Mouse (Mus musculus) intestine, embryonic 16.5 days (tissue): ENCODE data around the gene Tmem108. TPM values are rescaled to one million over a fixed set of nuclear protein-coding genes. Genes with fewer than 3 reads are reported as not detected.
"Not testable (repeated sequence)": the region's sequence is repeated elsewhere in the genome, so short reads cannot be mapped to it uniquely, and the experiment has no call there.

ENCODE experiments used
- ATAC-seq: fragments of 200-750 bp; cut with Nextera tagmentation; 2 replicates; pipeline ENCODE4 v1.8.0; 2017; ENCODE audit warnings: moderate TSS enrichment, moderate library complexity
- H3K27ac ChIP-seq: fragments of 300-500 bp; sonication (generic); 2 replicates; pipeline ENCODE4 v1.5.1; 2014; ENCODE audit warnings: mild to moderate bottlenecking, low read length
- H3K27me3 ChIP-seq: fragments of 300-500 bp; sonication (generic); replicated peaks from 2 replicates; pipeline ENCODE4 v1.6.1; 2014; ENCODE audit warnings: low read length, control low read depth, mixed read lengths; ENCODE audit not compliant: control insufficient read depth, insufficient read depth
- H3K36me3 ChIP-seq: fragments of 300-500 bp; sonication (generic); 2 replicates; pipeline ENCODE4 v1.6.1; 2014; ENCODE audit warnings: low read length, control low read depth; ENCODE audit not compliant: control insufficient read depth, insufficient read depth
- H3K4me1 ChIP-seq: fragments of 300-500 bp; sonication (generic); 2 replicates; pipeline ENCODE4 v1.6.1; 2014; ENCODE audit warnings: low read length, control low read depth, mixed read lengths; ENCODE audit not compliant: control insufficient read depth, insufficient read depth
- H3K4me2 ChIP-seq: fragments of 300-500 bp; sonication (generic); 2 replicates; pipeline ENCODE4 v1.6.1; 2014; ENCODE audit warnings: low read depth, low read length, control low read depth
- H3K4me3 ChIP-seq: fragments of 300-500 bp; sonication (generic); 2 replicates; pipeline ENCODE4 v1.5.1; 2014; ENCODE audit warnings: mild to moderate bottlenecking, low read length
- H3K9ac ChIP-seq: fragments of 300-500 bp; sonication (generic); 2 replicates; pipeline ENCODE4 v1.6.1; 2014; ENCODE audit warnings: low read depth, low read length
- H3K9me3 ChIP-seq: fragments of 300-500 bp; sonication (generic); 2 replicates; pipeline ENCODE4 v1.6.1; 2016; ENCODE audit warnings: low read length, control low read depth; ENCODE audit not compliant: control insufficient read depth
- WGBS: fragments of 180-500 bp; shearing (Covaris S2); extraction: QIAGEN DNeasy Blood & Tissue Kit; methylation state at CpG from one replicate; pipeline ENCODE4 v1.1.7; 2014; 5-methylcytosine and 5-hydroxymethylcytosine counted together
- polyA plus RNA-seq: library from polyadenylated mRNA; unstranded; fragments of >200 nt; fragmentation: Nextera tagmentation; extraction: Ambion mirVana; gene quantifications from 2 replicates; pipeline ENCODE4 v1.2.1, GENCODE M21; 2015

Tmem108 gene
- polyA plus RNA-seq, 1 experiment from 2014 or later, result 7.2 TPM

- whole genome bisulfite sequencing, result 83% methylated on average over 13 of the region's 13 CpGs
These were observed 85.7 kb downstream of the Tmem108 start for GRCm38 (mm10) chr9:103675721-103676480.

GRCm38 (mm10) chr9:103672881-103673280 lies 88.8 kb downstream of the Tmem108 start:
- no peaks in the 10 kb centered on the region for H3K27me3 ChIP-seq
- no peaks in the 10 kb centered on the region for H3K36me3 ChIP-seq
- no peaks in the 10 kb centered on the region for H3K9me3 ChIP-seq
- H3K4me2 ChIP-seq, result no peak overlapping the region
- no peak overlapping the region for H3K9ac ChIP-seq
- no peak overlapping the region for H3K4me3 ChIP-seq
- H3K4me1 ChIP-seq, result no peaks in the 10 kb centered on the region
- peak; percentile 40 for ATAC-seq
- no peak overlapping the region for H3K27ac ChIP-seq
- WGBS, result 78% methylated on average over 4 of the region's 4 CpGs

More at GRCm38 (mm10) chr9:103675721-103676480, 85.7 kb downstream of the Tmem108 start:
- Histone ChIP-seq H3K27me3 (no peaks in the 10 kb centered on the region), H3K4me1 (no peaks in the 10 kb centered on the region), H3K9ac (no peak overlapping the region), H3K36me3 (no peaks in the 10 kb centered on the region), H3K4me3 (no peak overlapping the region), H3K4me2 (no peak overlapping the region), H3K9me3 (no peaks in the 10 kb centered on the region), H3K27ac (no peak overlapping the region)
- no peak for ATAC-seq

GRCm38 (mm10) chr9:103670592-103671113 lies 91.0 kb downstream of the Tmem108 start:
- H3K4me2 ChIP-seq, H3K4me1 ChIP-seq, H3K4me3 ChIP-seq, H3K27me3 ChIP-seq, H3K9me3 ChIP-seq, H3K36me3 ChIP-seq, H3K27ac ChIP-seq, ATAC-seq, H3K9ac ChIP-seq: not testable (repeated sequence)
- WGBS, result 93% methylated on average over 8 of the region's 8 CpGs

- H3K9ac ChIP-seq, result no peak overlapping the region
- no peak overlapping the region for H3K4me3 ChIP-seq
- no peaks in the 10 kb centered on the region for H3K9me3 ChIP-seq
- WGBS, result 86% methylated on average over 6 of the region's 6 CpGs
- no peaks in the 10 kb centered on the region for H3K36me3 ChIP-seq
- no peaks in the 10 kb centered on the region for H3K27me3 ChIP-seq
- H3K27ac ChIP-seq, result no peak overlapping the region
- no peaks in the 10 kb centered on the region; the same call in 1 of the 2 replicates for H3K4me1 ChIP-seq
- ATAC-seq, result no peak
- H3K4me2 ChIP-seq, result no peak overlapping the region
These were observed 92.8 kb downstream of the Tmem108 start for GRCm38 (mm10) chr9:103668830-103669229.

- no peaks in the 10 kb centered on the region for H3K36me3 ChIP-seq
These were observed 95.8 kb downstream of the Tmem108 start for GRCm38 (mm10) chr9:103665817-103666216.

GRCm38 (mm10) chr9:103664151-103664550 lies 97.5 kb downstream of the Tmem108 start:
- WGBS, result 63% methylated on average over 11 of the region's 11 CpGs
- Histone ChIP-seq H3K9ac (no peak overlapping the region), H3K36me3 (no peaks in the 10 kb centered on the region), H3K4me2 (no peak overlapping the region), H3K27ac (no peak overlapping the region), H3K9me3 (no peaks in the 10 kb centered on the region), H3K27me3 (no peaks in the 10 kb centered on the region), H3K4me1 (no peaks in the 10 kb centered on the region; the same call in 1 of the 2 replicates), H3K4me3 (no peak overlapping the region)
- no peak for ATAC-seq

More at GRCm38 (mm10) chr9:103665817-103666216, 95.8 kb downstream of the Tmem108 start:
- Histone ChIP-seq H3K9ac (no peak overlapping the region), H3K4me1 (no peaks in the 10 kb centered on the region; the same call in 1 of the 2 replicates), H3K27me3 (no peaks in the 10 kb centered on the region), H3K27ac (no peak overlapping the region), H3K9me3 (no peaks in the 10 kb centered on the region), H3K4me3 (no peak overlapping the region), H3K4me2 (no peak overlapping the region)
- no peak for ATAC-seq
- 75% methylated on average over 6 of the region's 6 CpGs for WGBS

GRCm38 (mm10) chr9:103661873-103662272 lies 99.8 kb downstream of the Tmem108 start:
- no peaks in the 10 kb centered on the region for H3K27me3 ChIP-seq
- H3K4me3 ChIP-seq, result no peak overlapping the region
- peaks cover 4% of the 10 kb centered on the region; the same call in 1 of the 2 replicates for H3K4me1 ChIP-seq
- H3K9ac ChIP-seq, result no peak overlapping the region
- no peaks in the 10 kb centered on the region for H3K36me3 ChIP-seq
- no peak overlapping the region for H3K4me2 ChIP-seq
- WGBS, result 81% methylated on average over 1 of the region's 1 CpGs
- ATAC-seq, result no peak
- no peaks in the 10 kb centered on the region for H3K9me3 ChIP-seq
- no peak overlapping the region for H3K27ac ChIP-seq

- no peaks in the 10 kb centered on the region for H3K36me3 ChIP-seq
- H3K9me3 ChIP-seq, result no peaks in the 10 kb centered on the region
- 83% methylated on average over 5 of the region's 5 CpGs for WGBS
These were observed 103.7 kb downstream of the Tmem108 start for GRCm38 (mm10) chr9:103657981-103658380.

GRCm38 (mm10) chr9:103657183-103657975 lies 104.3 kb downstream of the Tmem108 start:
- no peak overlapping the region for H3K27ac ChIP-seq
- no peak overlapping the region for H3K4me2 ChIP-seq
- 0 out of 2 replicates have a peak, but pooled peaks cover 6% of the 10 kb centered on the region for H3K4me1 ChIP-seq
- no peaks in the 10 kb centered on the region for H3K27me3 ChIP-seq
- H3K36me3 ChIP-seq, result no peaks in the 10 kb centered on the region
- no peak overlapping the region for H3K9ac ChIP-seq
- WGBS, result 52% methylated on average over 13 of the region's 13 CpGs
- H3K4me3 ChIP-seq, result no peak overlapping the region
- no peak; the same call in 1 of the 2 replicates for ATAC-seq
- no peaks in the 10 kb centered on the region for H3K9me3 ChIP-seq

More at GRCm38 (mm10) chr9:103657981-103658380, 103.7 kb downstream of the Tmem108 start:
- no peak overlapping the region for H3K9ac ChIP-seq
- H3K4me3 ChIP-seq, result no peak overlapping the region
- no peak overlapping the region for H3K4me2 ChIP-seq
- 0 out of 2 replicates have a peak, but pooled peaks cover 6% of the 10 kb centered on the region for H3K4me1 ChIP-seq
- no peak for ATAC-seq
- no peak overlapping the region for H3K27ac ChIP-seq
- no peaks in the 10 kb centered on the region for H3K27me3 ChIP-seq
